Mouse (Mus musculus) T-cell, adult 2 months (primary cell): ENCODE data around the gene Galnt6.

Experiments
- DNase-seq: peaks from one replicate; pipeline ENCODE4 v3.0.0; 2022; ENCODE audit warnings: low spot score

Galnt6 gene

GRCm38 (mm10) chr15:100720066-100720465 lies 9.1 kb downstream of the Galnt6 start:
- DNase-seq = peak; percentile 79

GRCm38 (mm10) chr15:100719217-100719616 lies 10.0 kb downstream of the Galnt6 start:
- DNase-seq = no peak

DNA sequence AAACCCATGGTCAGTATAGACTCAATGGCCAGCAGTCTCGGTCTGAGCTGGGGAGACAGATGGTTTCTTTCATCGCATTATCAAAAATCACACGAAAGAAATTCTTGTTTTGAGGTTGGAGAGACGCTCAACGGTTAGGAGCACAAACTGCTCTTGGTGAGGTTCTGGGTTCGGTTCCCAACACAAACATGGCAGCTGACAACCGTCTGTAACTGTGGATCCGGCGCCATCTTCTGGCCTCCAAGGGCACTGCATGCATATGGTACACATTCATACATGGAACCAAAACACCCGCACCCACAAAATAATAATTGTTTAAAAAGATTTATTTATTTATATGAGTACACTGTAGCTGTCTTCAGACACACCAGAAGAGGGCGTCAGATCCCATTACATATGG lies 10.6 kb downstream of the Galnt6 start:
- DNase-seq = peak; percentile 55

GRCm38 (mm10) chr15:100717933-100718332 lies 11.2 kb downstream of the Galnt6 start:
- no peak for DNase-seq

- no peak for DNase-seq
Observed at GRCm38 (mm10) chr15:100715399-100715993, 13.7 kb downstream of the Galnt6 start.

DNA sequence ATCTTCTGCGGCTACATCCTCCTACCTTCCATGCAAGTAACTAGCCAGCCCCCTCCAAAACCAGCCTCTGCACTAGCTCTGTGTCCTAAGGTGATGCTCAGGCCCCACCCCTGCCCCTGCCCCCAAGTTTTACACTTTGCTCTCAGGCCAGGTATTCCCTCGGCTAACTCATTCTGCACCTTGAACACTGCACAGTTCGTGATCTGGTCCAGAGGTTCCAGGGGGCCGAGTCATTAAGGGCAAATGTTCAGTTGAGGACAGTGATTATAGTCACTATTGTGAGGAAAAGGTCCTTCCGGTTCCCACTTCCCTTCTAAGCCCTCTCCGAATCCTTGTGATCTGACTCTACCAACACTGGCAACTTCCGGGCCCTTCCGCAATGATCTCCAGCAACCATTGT lies 14.7 kb downstream of the Galnt6 start:
- no peak for DNase-seq

DNA sequence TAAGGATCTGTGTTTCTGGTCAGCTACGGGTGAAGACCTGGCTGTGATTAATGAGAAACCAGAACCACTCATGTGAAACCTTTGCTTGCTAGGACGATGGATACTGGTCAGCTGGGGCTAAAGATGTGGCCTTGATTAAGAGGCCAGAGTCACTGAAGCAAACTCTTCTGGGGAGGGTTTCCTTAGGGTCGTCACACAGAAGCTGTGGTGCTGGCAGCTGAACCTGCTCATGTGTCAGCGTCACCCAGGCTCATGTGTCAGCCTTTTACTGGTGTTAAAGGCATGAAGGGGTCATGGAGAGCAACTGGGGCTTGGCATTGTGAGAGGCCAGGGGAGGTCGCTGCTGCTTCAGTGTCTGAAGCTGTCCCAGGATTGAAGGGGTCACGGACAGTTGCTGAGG lies 18.3 kb downstream of the Galnt6 start:
- no peak for DNase-seq

DNA sequence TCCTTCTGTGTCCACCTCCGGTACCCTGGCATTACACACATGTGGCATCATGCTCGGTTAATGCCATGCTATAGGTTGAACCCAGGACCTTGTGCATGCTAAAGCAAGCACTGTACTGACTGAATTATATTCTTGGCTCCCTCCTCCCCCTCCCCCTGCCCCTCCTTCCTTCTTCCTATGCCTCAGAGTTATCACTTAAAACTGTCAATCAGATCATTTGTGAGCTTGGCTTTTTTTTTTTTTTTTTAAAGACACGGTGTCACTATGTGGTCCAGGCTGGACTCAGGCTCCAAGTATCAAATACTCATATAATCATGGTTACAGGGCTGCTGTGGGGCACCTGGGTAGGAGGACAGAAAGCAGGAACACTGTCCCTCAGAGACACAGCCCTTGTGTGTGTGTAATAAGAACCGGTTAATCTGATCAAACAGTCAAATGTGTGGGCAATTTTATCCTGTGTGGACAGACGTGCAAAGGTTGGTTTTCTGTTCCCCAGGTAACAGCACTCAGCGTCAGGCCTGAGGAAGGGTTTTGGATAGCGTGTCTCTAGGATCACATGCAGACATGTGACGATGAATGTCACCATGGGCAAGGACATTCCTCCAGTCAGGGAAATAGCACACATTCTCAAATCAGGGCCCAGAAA lies 20.6 kb downstream of the Galnt6 start:
- DNase-seq = no peak

- peak; percentile 93 for DNase-seq
Observed at GRCm38 (mm10) chr15:100706226-100706625, 22.9 kb downstream of the Galnt6 start.

DNA sequence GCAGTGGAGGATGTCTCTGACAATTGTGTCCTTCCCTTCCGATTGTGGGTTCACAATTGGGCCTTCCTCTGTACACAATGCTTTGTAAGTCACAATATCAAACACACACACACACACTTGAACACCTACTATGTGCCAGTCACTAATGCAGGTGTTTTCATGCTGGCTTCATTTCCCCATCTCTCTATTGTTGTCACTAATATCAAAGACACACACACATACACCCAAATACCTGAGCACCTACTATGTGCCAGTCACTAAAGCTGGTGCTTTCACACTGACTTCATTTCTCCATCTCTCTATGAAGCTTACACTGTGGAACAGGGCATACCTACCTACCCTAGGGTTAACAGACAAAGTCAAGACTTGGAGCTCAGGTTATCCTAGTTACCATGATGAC lies 23.8 kb downstream of the Galnt6 start:
- no peak for DNase-seq

GRCm38 (mm10) chr15:100703913-100704312 lies 25.3 kb downstream of the Galnt6 start:
- peak; percentile 39 for DNase-seq

DNA sequence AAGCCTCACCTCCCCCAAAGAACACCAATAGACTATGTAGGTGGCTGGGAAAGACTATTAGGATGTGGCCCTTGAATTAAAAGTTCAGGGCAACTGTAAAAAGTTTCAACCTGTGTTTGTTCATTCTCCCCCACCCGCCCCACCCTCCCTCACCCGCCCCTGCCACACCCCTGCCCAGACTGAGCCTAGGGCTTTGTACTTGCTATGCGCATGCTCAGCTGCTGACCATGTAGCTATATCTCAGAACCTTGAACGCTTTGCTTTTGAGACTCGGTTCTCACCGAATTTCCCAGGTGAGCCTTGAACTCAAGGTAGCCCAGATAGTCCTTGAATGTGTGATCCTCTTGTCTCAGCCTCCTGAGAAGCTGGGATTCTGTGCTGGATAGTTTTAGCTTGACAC lies 27.3 kb downstream of the Galnt6 start:
- DNase-seq = no peak

DNA sequence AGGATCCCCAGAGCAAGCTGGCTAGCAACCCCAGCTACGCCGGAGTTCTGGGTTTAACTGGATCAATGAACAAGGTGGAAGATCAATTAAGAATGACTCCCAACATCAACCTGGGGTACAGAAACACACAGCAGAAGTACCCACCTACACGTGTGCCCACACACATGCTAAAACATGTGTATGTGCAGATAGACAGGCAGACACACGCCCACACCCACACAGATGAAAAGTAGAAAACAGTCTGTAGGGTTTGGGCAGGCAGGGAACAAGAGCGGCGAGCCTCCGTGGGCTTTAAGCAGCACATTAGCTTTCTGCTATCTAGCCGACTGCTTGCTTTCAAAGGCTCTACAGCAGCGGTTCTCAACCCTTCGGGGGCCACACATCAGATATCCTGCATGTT lies 28.1 kb downstream of the Galnt6 start:
- DNase-seq = peak; percentile 46

DNA sequence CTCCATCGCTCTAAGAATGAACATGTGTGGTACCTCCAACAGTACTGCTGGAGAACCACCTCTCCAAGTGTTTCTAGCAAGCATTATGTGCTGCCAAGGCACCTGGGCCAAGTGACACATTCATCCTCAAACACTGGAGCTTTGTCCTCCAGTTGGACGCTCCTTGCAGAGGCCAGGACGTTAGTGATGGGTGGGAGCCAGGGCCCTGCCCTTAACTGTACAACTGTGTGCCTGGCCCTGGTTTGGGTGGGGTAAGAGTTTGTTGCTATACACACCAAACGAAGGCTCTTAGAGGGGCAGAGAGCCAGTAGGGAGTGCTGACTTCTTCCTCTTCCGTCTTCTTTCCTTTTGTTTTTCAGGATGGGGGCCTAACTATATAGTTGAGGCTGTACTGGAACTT lies 28.8 kb downstream of the Galnt6 start:
- no peak for DNase-seq

GRCm38 (mm10) chr15:100699386-100699785 lies 29.8 kb downstream of the Galnt6 start:
- no peak for DNase-seq

- no peak for DNase-seq
Observed at GRCm38 (mm10) chr15:100698078-100698477, 31.1 kb downstream of the Galnt6 start.

GRCm38 (mm10) chr15:100694406-100694805 lies 34.8 kb downstream of the Galnt6 start:
- DNase-seq = no peak

DNA sequence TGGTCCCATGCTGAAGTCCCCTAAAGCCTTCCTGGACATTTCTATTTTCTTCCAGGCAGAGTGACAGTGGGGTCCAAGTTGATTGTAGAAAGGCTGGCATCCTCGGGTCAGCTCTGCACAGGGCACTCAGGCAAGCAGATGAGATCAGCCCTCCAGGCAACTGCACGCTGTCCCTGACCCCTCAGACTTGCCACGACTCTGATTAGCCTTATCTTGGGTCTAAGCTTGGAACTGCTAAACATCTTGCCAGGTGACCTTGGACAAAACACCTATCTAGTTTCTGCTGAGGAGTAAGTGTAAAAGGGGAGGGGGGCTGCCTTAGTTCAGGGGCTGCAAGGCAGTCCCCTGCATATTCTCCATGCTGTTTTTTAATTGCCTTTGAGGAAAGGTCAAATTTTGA lies 37.2 kb downstream of the Galnt6 start:
- DNase-seq = no peak

DNA sequence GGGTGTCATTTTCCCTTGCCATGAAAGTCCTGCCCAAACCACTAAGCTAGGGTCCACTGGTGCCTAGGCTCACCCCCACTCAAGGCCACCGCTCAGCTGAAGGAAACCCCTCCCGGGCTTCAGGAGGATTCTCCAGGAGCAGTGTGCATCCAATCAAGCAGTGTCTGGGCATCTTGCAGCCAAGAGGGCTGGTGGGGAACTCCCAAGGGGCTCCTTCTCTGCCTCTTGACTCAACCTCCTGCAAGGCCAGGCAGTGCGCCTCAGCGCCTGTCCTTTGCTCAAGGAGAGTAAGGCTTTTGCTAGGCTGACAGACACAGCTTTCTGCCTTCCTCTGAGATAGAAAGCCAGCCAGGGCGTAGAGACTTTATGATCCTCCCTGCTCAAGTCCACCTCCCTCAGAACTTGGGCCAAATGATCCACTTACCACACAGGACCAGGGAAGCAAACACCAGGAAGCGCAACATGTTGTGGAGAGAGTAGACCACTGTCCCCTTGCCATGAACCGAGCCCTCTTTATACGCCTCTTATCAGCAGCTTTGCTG lies 41.7 kb downstream of the Galnt6 start, which contains the start of gene Cela1:
Gene Cela1, minus strand, starts transcription at position 492 of the 542 bp plus-strand sequence.
- no peak for DNase-seq

DNA sequence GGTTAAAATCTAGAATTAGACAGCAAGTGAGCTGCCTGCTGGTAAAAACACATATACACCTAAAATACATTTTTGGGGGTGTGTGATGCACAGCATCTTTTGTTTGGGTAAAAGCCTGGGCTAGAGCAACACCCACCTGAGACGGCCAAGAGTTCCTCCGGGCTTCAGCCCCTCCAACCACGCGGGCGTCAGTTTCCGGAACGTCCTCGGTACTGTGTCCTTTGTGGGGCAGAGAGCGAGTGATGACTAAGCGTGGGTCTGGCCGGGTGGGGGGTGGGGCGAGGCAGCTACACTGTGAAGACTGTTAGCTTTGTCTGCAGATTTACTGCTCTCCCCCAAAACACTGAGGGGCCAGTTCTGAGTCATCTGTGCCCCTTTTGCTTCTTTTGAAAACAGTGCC lies 42.2 kb downstream of the Galnt6 start:
- DNase-seq = no peak

- DNase-seq = no peak
Observed at GRCm38 (mm10) chr15:100686434-100686833, 42.7 kb downstream of the Galnt6 start.

GRCm38 (mm10) chr15:100685849-100686248 lies 43.3 kb downstream of the Galnt6 start:
- no peak for DNase-seq

GRCm38 (mm10) chr15:100685255-100685654 lies 43.9 kb downstream of the Galnt6 start:
- no peak for DNase-seq

- DNase-seq = no peak
Observed at GRCm38 (mm10) chr15:100684450-100684849, 44.7 kb downstream of the Galnt6 start.
